10 mouse cellular contexts compared by ENCODE assay signal in the genomic region with DNA sequence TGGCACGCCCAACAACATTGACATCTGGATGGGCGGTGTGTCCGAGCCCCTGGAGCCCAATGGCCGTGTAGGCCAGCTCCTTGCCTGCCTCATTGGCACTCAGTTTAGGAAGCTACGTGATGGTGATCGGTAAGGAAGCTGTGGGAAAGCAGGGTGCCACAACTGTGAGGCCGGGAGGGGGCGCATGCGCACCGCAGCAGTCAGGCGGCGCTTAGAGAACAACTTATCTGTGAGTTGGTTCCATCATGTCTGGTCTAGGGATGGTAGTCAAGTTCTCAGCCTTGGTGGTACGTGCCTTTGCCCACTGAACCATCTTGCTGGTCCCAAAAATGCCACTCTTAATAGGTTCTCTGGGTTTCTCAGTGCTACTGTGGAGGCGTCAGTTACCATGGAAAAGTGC. TPM values are rescaled to one million over a fixed set of nuclear protein-coding genes. Genes with fewer than 3 reads are reported as not detected.
DNase-seq lines count a peak whose midpoint lies in the region; ATAC-seq lines count a peak whose summit lies in the region.
"Had no signal": no experiment of that assay in that cellular context is flagged by ENCODE, and none has a peak within 500 bp of the region (broad histone marks: within the 10 kb centered on the region; RNA-seq: fewer than 3 reads in every experiment).

No protein-coding gene starts in this region.

- ATAC-seq in forebrain, embryonic 14.5 days: no peak
- no peak for ATAC-seq in forebrain, embryonic 12.5 days (ENCODE audit: low FRiP score)
- ATAC-seq in midbrain, embryonic 11.5 days (ENCODE audit: low FRiP score): no peak
- no peak for ATAC-seq in midbrain, embryonic 13.5 days
- peak; percentile 70 for ATAC-seq in megakaryocyte, adult 5-6 weeks (ENCODE audit: poor library complexity, severe bottlenecking)

- DNase-seq in forebrain, embryonic 14.5 days (ENCODE audit: low spot score): peak; percentile 38
- DNase-seq in midbrain, embryonic 11.5 days (ENCODE audit: low spot score, missing footprints): peak; percentile 87
- DNase-seq in embryo, embryonic 10.5 days (ENCODE audit: low spot score): peak; percentile 40
- no peak for DNase-seq in yolk sac, embryonic 10.5 days (ENCODE audit: low spot score)
- no peak for DNase-seq in heart, adult 8-10 months (ENCODE audit: low spot score)

- H3K4me2 ChIP-seq in forebrain, embryonic 14.5 days (ENCODE audit: low read length): no peak overlapping the region
- H3K4me2 ChIP-seq in forebrain, embryonic 12.5 days: no peak overlapping the region
- no peak overlapping the region for H3K4me2 ChIP-seq in midbrain, embryonic 11.5 days
- H3K4me2 ChIP-seq in midbrain, embryonic 13.5 days (replicated peaks): no peak overlapping the region
- H3K4me2 ChIP-seq: heart, embryonic 15.5 days had no signal

- WGBS in forebrain, embryonic 14.5 days: 51% methylated on average over 14 of the region's 14 CpGs
- whole genome bisulfite sequencing in forebrain, embryonic 12.5 days: 40% methylated on average over 14 of the region's 14 CpGs
- 46% methylated on average over 14 of the region's 14 CpGs for WGBS in midbrain, embryonic 11.5 days
- WGBS in midbrain, embryonic 13.5 days: 52% methylated on average over 14 of the region's 14 CpGs

- H3K4me1 ChIP-seq in forebrain, embryonic 14.5 days (ENCODE audit: control insufficient read depth, insufficient read depth, low read length): no peaks in the 10 kb centered on the region
- no peaks in the 10 kb centered on the region for H3K4me1 ChIP-seq in forebrain, embryonic 12.5 days
- H3K4me1 ChIP-seq in midbrain, embryonic 11.5 days (ENCODE audit: control insufficient read depth, insufficient read depth, low read length): no peaks in the 10 kb centered on the region
- no peaks in the 10 kb centered on the region for H3K4me1 ChIP-seq in midbrain, embryonic 13.5 days (replicated peaks)
- H3K4me1 ChIP-seq: heart, embryonic 15.5 days had no signal

- no peaks in the 10 kb centered on the region for H3K9me3 ChIP-seq in forebrain, embryonic 14.5 days (replicated peaks; ENCODE audit: control insufficient read depth, low read length)
- H3K9me3 ChIP-seq in forebrain, embryonic 12.5 days: no peaks in the 10 kb centered on the region
- no peaks in the 10 kb centered on the region for H3K9me3 ChIP-seq in midbrain, embryonic 11.5 days (ENCODE audit: control insufficient read depth, low read length)
- no peaks in the 10 kb centered on the region for H3K9me3 ChIP-seq in midbrain, embryonic 13.5 days
- H3K9me3 ChIP-seq: heart, embryonic 15.5 days had no signal

- H3K27ac ChIP-seq in forebrain, embryonic 14.5 days (ENCODE audit: low read depth, low read length): no peak overlapping the region
- H3K27ac ChIP-seq in forebrain, embryonic 12.5 days: no peak overlapping the region
- H3K27ac ChIP-seq in midbrain, embryonic 11.5 days (ENCODE audit: low read depth, low read length): no peak overlapping the region
- no peak overlapping the region for H3K27ac ChIP-seq in midbrain, embryonic 13.5 days
- H3K27ac ChIP-seq: heart, embryonic 15.5 days; macrophage had no signal

- H3K9ac ChIP-seq in forebrain, embryonic 14.5 days (ENCODE audit: low read length): no peak overlapping the region
- H3K9ac ChIP-seq in forebrain, embryonic 12.5 days: no peak overlapping the region
- no peak overlapping the region for H3K9ac ChIP-seq in midbrain, embryonic 11.5 days (ENCODE audit: low read length)
- no peak overlapping the region for H3K9ac ChIP-seq in midbrain, embryonic 13.5 days (replicated peaks)
- H3K9ac ChIP-seq: heart, embryonic 15.5 days had no signal

- H3K27me3 ChIP-seq in forebrain, embryonic 14.5 days (replicated peaks; ENCODE audit: control insufficient read depth, insufficient read depth, low read length): no peaks in the 10 kb centered on the region
- H3K27me3 ChIP-seq in forebrain, embryonic 12.5 days: peaks cover 2% of the 10 kb centered on the region; the same call in 1 of the 2 replicates
- H3K27me3 ChIP-seq in midbrain, embryonic 11.5 days (ENCODE audit: control insufficient read depth, insufficient read depth, low read length): no peaks in the 10 kb centered on the region
- no peaks in the 10 kb centered on the region for H3K27me3 ChIP-seq in midbrain, embryonic 13.5 days

- no peaks in the 10 kb centered on the region for H3K36me3 ChIP-seq in forebrain, embryonic 14.5 days (ENCODE audit: control insufficient read depth, insufficient read depth, low read length)
- H3K36me3 ChIP-seq in forebrain, embryonic 12.5 days (replicated peaks): no peaks in the 10 kb centered on the region
- no peaks in the 10 kb centered on the region for H3K36me3 ChIP-seq in midbrain, embryonic 11.5 days (ENCODE audit: control insufficient read depth, insufficient read depth, low read length)
- H3K36me3 ChIP-seq in midbrain, embryonic 13.5 days: no peaks in the 10 kb centered on the region
- H3K36me3 ChIP-seq: heart, embryonic 15.5 days had no signal

- no peak overlapping the region for H3K4me3 ChIP-seq in forebrain, embryonic 14.5 days (ENCODE audit: low read depth, low read length)
- no peak overlapping the region for H3K4me3 ChIP-seq in forebrain, embryonic 12.5 days (replicated peaks)
- no peak overlapping the region for H3K4me3 ChIP-seq in midbrain, embryonic 11.5 days (ENCODE audit: low read depth, low read length)
- no peak overlapping the region for H3K4me3 ChIP-seq in midbrain, embryonic 13.5 days (replicated peaks)
- H3K4me3 ChIP-seq: heart, embryonic 15.5 days had no signal

RNA-seq across cellular contexts. Expression of gene Mpo, which starts 9.2 kb away (rescaled TPM):
- polyA plus RNA-seq in forebrain, embryonic 14.5 days (2014; fragmentation: Nextera tagmentation; extraction: Ambion mirVana): 0.22 and 0.23 TPM in 2 replicates
- 0.92 and 1.1 TPM in 2 replicates for polyA plus RNA-seq in forebrain, embryonic 12.5 days (2016; fragmentation: Nextera tagmentation; extraction: Ambion mirVana)
- polyA plus RNA-seq in midbrain, embryonic 11.5 days (2014; fragmentation: Nextera tagmentation; extraction: Ambion mirVana): 2.6 and 2.9 TPM in 2 replicates
- 0.31 and 0.41 TPM in 2 replicates for polyA plus RNA-seq in midbrain, embryonic 13.5 days (2015; fragmentation: Nextera tagmentation; extraction: Ambion mirVana)
- total RNA-seq in megakaryocyte, adult 5-6 weeks (2015): 284 and 331 TPM in 2 replicates
- total RNA-seq in megakaryocyte, adult 5-6 weeks (2017): 235 and 273 TPM in 2 replicates
- under 1 TPM in 1 of 4 experiments, not detected in 3; 0.89 TPM for total RNA-seq in heart, adult 8-10 months (2022)

RNA-seq across cellular contexts. Expression of gene Lpo, which starts 25.5 kb away (rescaled TPM):
- 0.53 and 0.62 TPM in 2 replicates for polyA plus RNA-seq in forebrain, embryonic 14.5 days (2014; fragmentation: Nextera tagmentation; extraction: Ambion mirVana)
- 0.19 and 0.33 TPM in 2 replicates for polyA plus RNA-seq in forebrain, embryonic 12.5 days (2016; fragmentation: Nextera tagmentation; extraction: Ambion mirVana)
- 0.27 and 0.57 TPM in 2 replicates for polyA plus RNA-seq in midbrain, embryonic 11.5 days (2014; fragmentation: Nextera tagmentation; extraction: Ambion mirVana)
- 0.49 and 0.54 TPM in 2 replicates for polyA plus RNA-seq in midbrain, embryonic 13.5 days (2015; fragmentation: Nextera tagmentation; extraction: Ambion mirVana)
- total RNA-seq in megakaryocyte, adult 5-6 weeks (2015): not detected in 2 replicates
- not detected in 2 replicates for total RNA-seq in megakaryocyte, adult 5-6 weeks (2017)
- not detected for total RNA-seq in heart, adult 8-10 months (2022)
- polyA plus RNA-seq: macrophage had no signal

RNA-seq across cellular contexts. Expression of gene Tspoap1, which starts 42.3 kb away (rescaled TPM):
- 13.5 and 20.2 TPM in 2 replicates for polyA plus RNA-seq in forebrain, embryonic 14.5 days (2014; fragmentation: Nextera tagmentation; extraction: Ambion mirVana)
- 33.0 and 35.1 TPM in 2 replicates for polyA plus RNA-seq in forebrain, embryonic 12.5 days (2016; fragmentation: Nextera tagmentation; extraction: Ambion mirVana)
- polyA plus RNA-seq in midbrain, embryonic 11.5 days (2014; fragmentation: Nextera tagmentation; extraction: Ambion mirVana): 7.0 and 9.0 TPM in 2 replicates
- polyA plus RNA-seq in midbrain, embryonic 13.5 days (2015; fragmentation: Nextera tagmentation; extraction: Ambion mirVana): 41.1 and 48.7 TPM in 2 replicates
- total RNA-seq in megakaryocyte, adult 5-6 weeks (2015): 5.4 and 8.0 TPM in 2 replicates
- total RNA-seq in megakaryocyte, adult 5-6 weeks (2017): 6.1 and 8.6 TPM in 2 replicates
- under 1 TPM in 3 of 4 experiments, not detected in 1; 0.14 to 0.25 (median 0.22) TPM for total RNA-seq in heart, adult 8-10 months (2022)

RNA-seq across cellular contexts. Expression of gene Mks1, which starts 50.4 kb away (rescaled TPM):
- polyA plus RNA-seq in forebrain, embryonic 14.5 days (2014; fragmentation: Nextera tagmentation; extraction: Ambion mirVana): 9.1 and 10.4 TPM in 2 replicates
- 16.0 and 19.6 TPM in 2 replicates for polyA plus RNA-seq in forebrain, embryonic 12.5 days (2016; fragmentation: Nextera tagmentation; extraction: Ambion mirVana)
- 11.0 and 12.1 TPM in 2 replicates for polyA plus RNA-seq in midbrain, embryonic 11.5 days (2014; fragmentation: Nextera tagmentation; extraction: Ambion mirVana)
- 12.4 and 15.8 TPM in 2 replicates for polyA plus RNA-seq in midbrain, embryonic 13.5 days (2015; fragmentation: Nextera tagmentation; extraction: Ambion mirVana)
- 2.8 and 4.8 TPM in 2 replicates for total RNA-seq in megakaryocyte, adult 5-6 weeks (2015)
- total RNA-seq in megakaryocyte, adult 5-6 weeks (2017): 2.6 and 5.0 TPM in 2 replicates
- total RNA-seq in heart, adult 8-10 months (2022): 1 to 10 TPM; 2.2 to 4.0 (median 3.4) TPM

Comparison
In these comparisons a context has a peak if more than half of its experiments do, and no peak if none do; other contexts are left out.
1. DNase-seq: peak in forebrain, embryonic 14.5 days (single experiment), midbrain, embryonic 11.5 days (single experiment) and embryo, embryonic 10.5 days (single experiment); none in yolk sac, embryonic 10.5 days (single experiment) and heart, adult 8-10 months (single experiment).